Mouse (Mus musculus): ENCODE data around the gene Gm21976. TPM values are rescaled to one million over a fixed set of nuclear protein-coding genes. Genes with fewer than 3 reads are reported as not detected.

Gm21976 gene
- polyA plus RNA-seq, 1 experiment, result not detected

DNA sequence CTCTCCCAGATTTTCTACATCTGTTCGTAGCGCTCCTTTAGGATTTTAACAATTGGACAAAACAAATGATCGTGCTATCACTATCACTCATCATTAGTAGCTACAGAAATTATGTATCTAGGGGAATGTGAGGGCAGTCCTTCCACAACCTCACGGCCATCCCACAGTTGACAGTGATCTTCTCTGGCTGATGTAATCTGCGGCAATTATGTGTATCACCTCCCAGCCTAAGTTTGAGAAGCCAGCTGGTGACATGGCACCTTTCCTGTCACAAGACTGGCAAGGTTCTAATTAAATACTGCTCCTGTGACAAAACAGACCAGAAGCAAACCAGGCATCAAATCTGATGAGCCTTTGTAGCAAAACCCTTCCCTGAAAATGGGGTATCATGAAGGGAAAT is 28.3 kb downstream of the Gm21976 start:
- WGBS, result 84% methylated on average over 5 of the region's 5 CpGs
- TF ChIP-seq CTCF (IDR thresholded peaks at IDR 0.05; ENCODE audit: insufficient read depth, low read depth, low read length), result no peak
- TF ChIP-seq POLR2A (IDR thresholded peaks at IDR 0.05; ENCODE audit: insufficient read depth, low read depth, low read length), result no peak
- H3K27ac ChIP-seq (ENCODE audit: insufficient read depth, low read depth, low read length), result no peak overlapping the region

DNA sequence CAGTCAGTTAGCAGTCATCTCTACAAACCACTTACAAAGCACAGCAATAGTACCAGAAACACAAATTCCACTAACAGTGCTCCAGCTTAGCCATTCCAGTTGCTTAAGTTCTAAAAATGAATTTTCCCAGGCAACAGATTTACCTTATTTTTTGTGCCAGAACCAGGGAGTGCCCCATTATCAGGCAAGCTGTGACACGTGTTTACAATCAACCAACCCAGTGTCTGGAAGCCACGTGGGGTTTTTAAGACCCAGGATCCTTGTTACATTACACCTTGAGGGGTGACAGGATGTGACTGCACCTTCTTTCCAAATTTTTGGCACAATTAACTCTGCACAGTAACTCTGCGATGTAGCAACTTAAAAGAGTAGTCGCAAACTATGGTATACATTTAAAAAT is 29.0 kb downstream of the Gm21976 start:
- H3K27ac ChIP-seq (ENCODE audit: insufficient read depth, low read depth, low read length), result no peak overlapping the region
- H3K4me1 ChIP-seq (ENCODE audit: control insufficient read depth, insufficient read depth, low read length), result peaks cover 5% of the 10 kb centered on the region; the same call in 1 of the 2 replicates
- no peak for TF ChIP-seq CTCF (IDR thresholded peaks at IDR 0.05; ENCODE audit: insufficient read depth, low read depth, low read length)
- no peak for TF ChIP-seq POLR2A (IDR thresholded peaks at IDR 0.05; ENCODE audit: insufficient read depth, low read depth, low read length)
- WGBS, result 80% methylated on average over 4 of the region's 4 CpGs
- no peak overlapping the region for H3K4me3 ChIP-seq (ENCODE audit: insufficient read depth, low read depth, low read length)

More for the DNA sequence above, 28.3 kb downstream of the Gm21976 start:
- H3K4me1 ChIP-seq (ENCODE audit: control insufficient read depth, insufficient read depth, low read length), result peaks cover 5% of the 10 kb centered on the region; the same call in 1 of the 2 replicates
- no peak overlapping the region for H3K4me3 ChIP-seq (ENCODE audit: insufficient read depth, low read depth, low read length)

DNA sequence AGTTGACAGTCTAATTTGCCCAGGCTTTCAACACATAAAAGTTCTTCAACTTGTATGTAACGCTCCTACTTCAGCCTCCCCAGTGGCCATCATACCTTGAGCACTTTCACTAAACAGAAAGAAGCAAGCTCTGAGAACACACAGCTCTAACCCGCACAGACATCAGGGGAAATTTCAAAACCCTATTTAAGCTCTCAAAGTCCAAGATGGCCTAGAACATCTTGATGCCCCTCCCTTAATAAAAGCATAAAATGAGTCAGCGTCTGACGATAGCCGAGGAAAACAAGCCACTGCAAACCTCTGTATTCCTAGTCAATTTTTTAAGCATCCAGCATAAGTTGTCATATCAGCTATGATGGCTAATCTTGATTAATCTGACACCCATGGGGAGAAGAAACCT is 31.9 kb downstream of the Gm21976 start:
- WGBS, result 90% methylated on average over 5 of the region's 5 CpGs
- TF ChIP-seq POLR2A (IDR thresholded peaks at IDR 0.05; ENCODE audit: insufficient read depth, low read depth, low read length) (no peak), CTCF (IDR thresholded peaks at IDR 0.05; ENCODE audit: insufficient read depth, low read depth, low read length) (no peak)
- H3K27ac ChIP-seq (ENCODE audit: insufficient read depth, low read depth, low read length), result no peak overlapping the region
- no peak overlapping the region for H3K4me3 ChIP-seq (ENCODE audit: insufficient read depth, low read depth, low read length)
- no peaks in the 10 kb centered on the region for H3K4me1 ChIP-seq (ENCODE audit: control insufficient read depth, insufficient read depth, low read length)

DNA sequence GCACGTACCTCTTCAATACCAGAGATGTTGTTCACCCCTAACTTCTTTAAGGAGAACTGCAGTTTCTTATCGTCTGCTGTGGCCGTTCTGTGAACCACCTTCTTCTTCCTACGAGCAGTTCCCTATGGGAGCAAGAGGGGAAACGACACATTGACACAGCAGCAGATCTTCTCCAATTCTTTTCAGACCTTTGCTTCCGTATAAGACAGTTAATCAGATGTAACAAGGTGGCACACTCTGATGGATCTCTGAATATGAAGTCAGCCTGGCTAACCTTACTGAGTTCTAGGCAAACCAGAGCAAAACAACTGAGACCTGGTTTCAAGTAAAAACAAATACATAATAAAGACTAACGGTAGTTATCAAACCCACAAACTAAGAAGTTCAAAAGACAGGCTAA is 33.9 kb downstream of the Gm21976 start:
- Histone ChIP-seq H3K4me3 (ENCODE audit: insufficient read depth, low read depth, low read length) (no peak overlapping the region), H3K4me1 (ENCODE audit: control insufficient read depth, insufficient read depth, low read length) (no peaks in the 10 kb centered on the region), H3K27ac (ENCODE audit: insufficient read depth, low read depth, low read length) (no peak overlapping the region)
- WGBS, result 67% methylated on average over 7 of the region's 7 CpGs
- no peak for TF ChIP-seq POLR2A (IDR thresholded peaks at IDR 0.05; ENCODE audit: insufficient read depth, low read depth, low read length)
- no peak for TF ChIP-seq CTCF (IDR thresholded peaks at IDR 0.05; ENCODE audit: insufficient read depth, low read depth, low read length)

DNA sequence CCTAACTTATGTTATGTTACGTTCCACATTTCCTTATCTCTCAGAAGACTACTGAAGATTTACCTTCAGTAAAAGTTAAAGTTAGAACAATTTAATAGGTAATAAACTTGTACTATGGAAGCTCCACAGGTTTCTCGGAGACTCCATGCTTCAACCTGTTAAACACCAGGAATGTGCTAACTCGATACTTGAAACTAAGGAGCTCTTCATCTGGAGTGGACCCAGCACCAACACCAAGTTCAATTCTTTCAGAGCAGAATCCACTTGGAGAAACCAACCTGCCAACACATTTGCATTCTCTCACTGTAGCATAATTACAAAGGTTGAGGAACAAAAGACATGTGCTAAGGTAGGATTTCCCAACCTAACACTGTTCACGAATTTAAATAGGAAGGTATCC is 35.4 kb downstream of the Gm21976 start:
- H3K4me3 ChIP-seq (ENCODE audit: insufficient read depth, low read depth, low read length), result no peak overlapping the region
- no peak for TF ChIP-seq CTCF (IDR thresholded peaks at IDR 0.05; ENCODE audit: insufficient read depth, low read depth, low read length)
- no peak for TF ChIP-seq POLR2A (IDR thresholded peaks at IDR 0.05; ENCODE audit: insufficient read depth, low read depth, low read length)
- H3K4me1 ChIP-seq (ENCODE audit: control insufficient read depth, insufficient read depth, low read length), result no peaks in the 10 kb centered on the region
- H3K27ac ChIP-seq (ENCODE audit: insufficient read depth, low read depth, low read length), result no peak overlapping the region
- 60% methylated on average over 4 of the region's 4 CpGs for WGBS

DNA sequence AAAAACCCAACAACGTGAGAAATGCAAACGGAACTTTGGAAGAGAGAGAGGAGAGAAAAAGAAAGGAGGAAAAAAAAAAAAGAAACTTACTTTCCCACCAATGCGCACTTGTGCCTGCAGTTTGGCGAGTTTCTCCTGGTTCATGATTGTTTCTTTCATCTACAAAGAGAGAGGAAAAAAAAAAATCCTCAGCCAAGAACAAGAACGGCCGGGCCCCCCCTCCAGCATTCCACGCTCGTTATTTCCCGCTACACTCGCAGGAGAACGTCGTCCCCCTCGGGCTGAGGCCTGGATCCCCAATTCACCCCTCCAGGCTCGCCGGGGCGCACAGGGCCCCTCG is 36.4 kb downstream of the Gm21976 start:
- H3K27ac ChIP-seq (ENCODE audit: insufficient read depth, low read depth, low read length), result no peak overlapping the region
- WGBS, result 0% methylated on average over 17 of the region's 17 CpGs
- H3K4me3 ChIP-seq (ENCODE audit: insufficient read depth, low read depth, low read length), result peak overlapping the region; percentile 100
- TF ChIP-seq POLR2A (IDR thresholded peaks at IDR 0.05; ENCODE audit: insufficient read depth, low read depth, low read length) (no peak), CTCF (IDR thresholded peaks at IDR 0.05; ENCODE audit: insufficient read depth, low read depth, low read length) (no peak)
- H3K4me1 ChIP-seq (ENCODE audit: control insufficient read depth, insufficient read depth, low read length), result no peaks in the 10 kb centered on the region

DNA sequence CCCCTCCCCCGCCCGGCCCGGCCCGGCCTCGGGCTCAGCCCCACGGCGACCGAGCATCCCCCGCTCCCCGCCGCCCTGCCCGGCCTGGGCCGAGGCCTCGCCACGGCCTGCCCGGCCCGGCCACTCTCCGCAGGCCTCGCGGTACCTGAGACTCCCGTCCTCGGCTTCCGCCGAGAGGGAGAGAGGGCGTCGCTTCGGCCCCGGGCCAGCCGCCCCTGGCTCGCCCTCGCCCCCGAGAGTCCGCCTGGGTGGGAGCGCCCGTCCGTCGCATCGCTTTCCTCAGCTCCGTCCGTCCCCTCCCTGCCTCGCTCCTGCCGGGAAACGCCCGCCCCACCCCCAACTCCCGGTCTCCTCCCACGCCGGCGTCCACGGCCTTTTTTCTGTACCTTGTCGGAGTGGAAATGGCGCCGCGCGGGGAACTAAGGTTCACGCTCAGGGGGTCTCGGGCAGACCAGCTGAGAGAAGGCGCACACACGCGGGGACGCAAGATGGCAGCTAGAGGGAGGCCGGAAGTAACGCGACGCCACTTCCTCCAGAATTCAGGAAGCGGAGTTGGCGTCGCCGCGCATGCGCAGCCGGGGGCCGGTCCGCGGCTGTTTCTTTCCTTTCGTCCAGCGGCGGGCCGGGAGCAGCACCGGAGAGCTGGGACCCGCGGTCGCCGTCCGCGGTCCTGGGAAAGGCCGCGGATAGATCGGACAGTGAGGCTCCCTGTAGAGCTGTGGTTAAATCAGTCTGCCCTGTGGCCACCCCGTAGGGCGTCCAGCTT is 37.0 kb downstream of the Gm21976 start, which contains the start of gene Btf3:
TSS of gene Btf3 (minus strand) at position 527 of the 766 bp plus-strand sequence.
- Histone ChIP-seq H3K27ac (ENCODE audit: insufficient read depth, low read depth, low read length) (peak within 1 kb of the TSS; percentile 84), H3K4me1 (ENCODE audit: control insufficient read depth, insufficient read depth, low read length) (no peaks in the 10 kb centered on the region), H3K4me3 (ENCODE audit: insufficient read depth, low read depth, low read length) (peak within 1 kb of the TSS; percentile 100)
- under 1% methylated on average over 90 of the region's 90 CpGs for WGBS
- peak; percentile 87 for TF ChIP-seq POLR2A (IDR thresholded peaks at IDR 0.05; ENCODE audit: insufficient read depth, low read depth, low read length)
- peak; percentile 28 for TF ChIP-seq CTCF (IDR thresholded peaks at IDR 0.05; ENCODE audit: insufficient read depth, low read depth, low read length)

DNA sequence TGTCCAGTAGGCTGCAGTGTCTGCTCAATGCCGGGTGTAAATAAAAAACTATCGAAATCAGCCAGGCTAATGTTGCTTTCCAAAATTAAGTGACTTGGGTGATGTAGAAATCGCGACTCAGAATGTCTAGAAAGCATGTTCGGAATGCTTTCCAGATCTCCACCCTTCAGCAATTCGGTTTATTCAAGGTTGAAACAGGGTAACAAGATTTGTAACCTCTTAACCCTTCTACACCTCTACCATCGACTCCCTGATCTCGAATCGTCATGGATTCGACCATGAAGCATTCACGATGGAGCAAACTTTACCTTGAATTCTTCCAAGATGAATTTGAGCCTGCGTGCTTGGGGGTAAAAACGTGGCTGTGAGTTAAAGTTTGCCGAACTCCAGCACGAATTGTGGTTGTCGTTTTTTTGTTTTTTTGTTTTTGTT is 37.6 kb downstream of the Gm21976 start:
- under 1% methylated on average over 16 of the region's 16 CpGs for WGBS

DNA sequence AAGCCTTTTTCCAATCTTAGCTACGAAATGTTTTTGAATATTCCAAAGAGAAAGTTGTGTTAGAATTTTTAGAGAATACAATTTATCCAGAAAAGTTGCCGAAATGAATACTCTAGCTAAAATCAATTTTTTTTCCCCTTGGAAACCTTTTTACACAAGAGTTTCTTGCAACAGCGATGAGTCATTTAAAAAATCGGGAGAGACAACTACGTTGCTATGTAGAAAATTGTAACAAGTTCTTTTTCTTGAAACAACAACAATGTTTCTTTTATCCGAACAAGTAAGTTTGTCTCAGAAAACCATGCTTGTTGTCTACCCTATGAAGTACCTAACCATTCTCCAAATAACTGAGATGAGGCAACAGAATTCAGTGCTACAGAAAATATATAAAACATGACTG is 38.2 kb downstream of the Gm21976 start:
- Histone ChIP-seq H3K27ac (ENCODE audit: insufficient read depth, low read depth, low read length) (no peak overlapping the region), H3K4me3 (ENCODE audit: insufficient read depth, low read depth, low read length) (no peak overlapping the region), H3K4me1 (ENCODE audit: control insufficient read depth, insufficient read depth, low read length) (no peaks in the 10 kb centered on the region)
- WGBS, result 70% methylated on average over 6 of the region's 6 CpGs
- no peak for TF ChIP-seq POLR2A (IDR thresholded peaks at IDR 0.05; ENCODE audit: insufficient read depth, low read depth, low read length)
- TF ChIP-seq CTCF (IDR thresholded peaks at IDR 0.05; ENCODE audit: insufficient read depth, low read depth, low read length), result no peak

More for the DNA sequence above, 37.6 kb downstream of the Gm21976 start:
- Histone ChIP-seq H3K4me1 (ENCODE audit: control insufficient read depth, insufficient read depth, low read length) (no peaks in the 10 kb centered on the region), H3K27ac (ENCODE audit: insufficient read depth, low read depth, low read length) (peak overlapping the region; percentile 69), H3K4me3 (ENCODE audit: insufficient read depth, low read depth, low read length) (peak overlapping the region; percentile 100)
- TF ChIP-seq POLR2A (IDR thresholded peaks at IDR 0.05; ENCODE audit: insufficient read depth, low read depth, low read length), result no peak
- TF ChIP-seq CTCF (IDR thresholded peaks at IDR 0.05; ENCODE audit: insufficient read depth, low read depth, low read length), result no peak
